Mouse (Mus musculus) mammary gland, adult 2 months (tissue): ENCODE results near the gene Myo1f. TPM values are rescaled to one million over a fixed set of nuclear protein-coding genes. Genes with fewer than 3 reads are reported as not detected.

ENCODE experiments used
- polyA plus RNA-seq: library from polyadenylated mRNA; depleted of rRNA; stranded (reverse); fragments of >200 nt; gene quantifications from 2 replicates; pipeline ENCODE4 v1.2.3, GENCODE M21; 2012; ENCODE audit warnings: low replicate concordance; rRNA removed

Myo1f gene
- 11.6 and 13.3 TPM in 2 replicates for polyA plus RNA-seq

DNA sequence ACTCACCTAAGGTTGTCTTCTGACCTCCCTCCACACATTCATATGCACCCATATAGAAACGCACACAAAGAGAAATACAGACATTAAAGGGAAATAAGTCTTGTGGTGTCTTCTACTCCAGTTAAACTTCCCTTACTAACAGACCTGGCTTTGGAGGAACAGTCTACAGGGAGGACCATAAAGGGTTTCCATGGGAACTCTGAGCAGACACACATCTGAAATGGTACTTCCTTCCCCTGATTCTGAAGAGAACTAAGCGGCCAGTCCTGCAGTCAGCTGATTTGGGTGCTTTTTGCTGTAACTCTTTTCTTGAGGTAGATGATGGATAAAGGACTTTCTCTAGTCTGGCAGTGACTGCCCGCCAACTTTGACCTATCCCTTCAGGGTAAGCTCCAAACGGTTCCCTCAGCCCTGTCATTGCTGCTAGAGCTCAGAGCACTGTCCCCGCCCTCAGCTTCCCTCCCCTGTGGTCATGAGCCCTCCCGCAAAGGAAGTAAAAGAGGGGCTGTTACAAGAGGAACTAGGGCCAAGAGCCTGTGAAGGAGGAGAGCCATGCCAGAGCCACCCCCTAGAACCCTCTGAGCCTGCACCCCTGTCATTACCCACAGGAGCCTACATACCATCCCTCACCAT lies at the start of gene Myo1f:
Gene Myo1f (plus strand): TSS at position 485 of the 633 bp plus-strand sequence.

DNA sequence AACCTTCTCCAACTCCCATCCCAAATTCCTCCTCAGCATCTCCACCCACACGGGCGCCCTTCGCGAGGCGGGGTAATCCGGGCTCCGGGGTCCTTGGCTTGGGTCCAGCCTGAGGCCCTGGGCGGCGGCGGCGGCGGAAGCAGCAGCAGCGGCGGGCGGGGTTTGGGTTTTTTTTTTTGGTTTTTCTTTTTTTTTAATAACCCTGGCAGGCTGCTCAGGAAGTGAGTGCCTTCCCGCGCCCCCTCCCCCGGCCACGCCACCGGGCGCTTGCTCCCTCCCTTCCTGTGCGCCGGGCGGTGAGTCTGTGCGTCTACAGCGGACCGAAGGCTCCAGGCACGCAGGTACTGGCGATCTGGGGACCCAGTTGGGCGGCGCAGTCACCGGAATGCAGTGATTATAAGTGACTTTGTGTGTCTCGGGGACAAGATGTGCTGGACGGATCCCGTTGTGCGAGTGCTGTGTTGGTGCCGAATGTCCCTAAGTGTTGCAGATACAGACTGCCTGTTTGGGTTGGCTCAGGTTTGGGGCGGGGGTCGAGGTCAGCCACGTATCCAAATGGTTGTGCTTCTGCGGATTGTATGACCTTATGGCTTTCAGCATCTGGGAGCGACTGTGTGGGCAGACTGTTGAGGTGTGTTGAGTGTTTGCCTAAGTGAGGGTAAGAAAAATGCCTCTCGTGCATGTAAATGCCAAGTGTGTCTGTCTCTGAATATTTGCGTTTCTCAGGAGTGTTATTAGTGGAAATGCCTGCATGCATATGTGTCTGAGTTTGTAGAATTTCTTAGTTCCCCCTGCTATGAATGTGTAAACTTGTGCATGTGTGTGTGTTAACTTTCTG lies 31.4 kb upstream of the Myo1f start, which contains the start of gene Adamts10:
Gene Adamts10 (plus strand): TSS at position 287 of the 838 bp plus-strand sequence.

GRCm38 (mm10) chr17:33628621-33629486 lies 73.3 kb downstream of the Myo1f start, which contains the start of gene Zfp414:
Zfp414 (plus strand) TSS chr17:33629090.

GRCm38 (mm10) chr17:33637516-33638276 lies 82.2 kb downstream of the Myo1f start, which contains the start of gene Pram1:
Pram1 (plus strand) TSS chr17:33638056.

Other genes with a start within 250 kb of the Myo1f start
- 0.70 and 1.8 TPM in 2 replicates for gene Zfp81, start 196.8 kb upstream of the Myo1f start, polyA plus RNA-seq
- gene Zfp101, start 161.1 kb upstream of the Myo1f start, polyA plus RNA-seq, result 0.91 and 2.8 TPM in 2 replicates
- gene Actl9, start 122.8 kb upstream of the Myo1f start, polyA plus RNA-seq, result 0.27 and 0.34 TPM in 2 replicates
- gene Adamts10, start 31.5 kb upstream of the Myo1f start, polyA plus RNA-seq, result 73.6 and 110 TPM in 2 replicates
- 77.8 and 95.4 TPM in 2 replicates for gene Zfp414, start 73.4 kb downstream of the Myo1f start, polyA plus RNA-seq
- 1.2 and 1.9 TPM in 2 replicates for gene Pram1, start 82.3 kb downstream of the Myo1f start, polyA plus RNA-seq
- gene Hnrnpm, start 131.2 kb downstream of the Myo1f start, polyA plus RNA-seq, result 66.1 and 93.3 TPM in 2 replicates
- 123 and 128 TPM in 2 replicates for gene March2, start 163.0 kb downstream of the Myo1f start, polyA plus RNA-seq
- 393 and 399 TPM in 2 replicates for gene Rab11b, start 204.8 kb downstream of the Myo1f start, polyA plus RNA-seq
- gene Angptl4, start 226.1 kb downstream of the Myo1f start, polyA plus RNA-seq, result 140 and 183 TPM in 2 replicates